Mouse (Mus musculus): ENCODE data around the gene Rnaseh2c.

The Rnaseh2c gene

GRCm38 (mm10) chr19:5601752-5602541 is at the start of gene Rnaseh2c:
Rnaseh2c (plus strand) TSS chr19:5601873.
- no peak for DNase-seq (ENCODE audit: extremely low read depth, low read depth, low spot score)

GRCm38 (mm10) chr19:5553802-5554201 is 47.9 kb upstream of the Rnaseh2c start:
- DNase-seq (ENCODE audit: extremely low read depth, low read depth, low spot score): no peak

DNA sequence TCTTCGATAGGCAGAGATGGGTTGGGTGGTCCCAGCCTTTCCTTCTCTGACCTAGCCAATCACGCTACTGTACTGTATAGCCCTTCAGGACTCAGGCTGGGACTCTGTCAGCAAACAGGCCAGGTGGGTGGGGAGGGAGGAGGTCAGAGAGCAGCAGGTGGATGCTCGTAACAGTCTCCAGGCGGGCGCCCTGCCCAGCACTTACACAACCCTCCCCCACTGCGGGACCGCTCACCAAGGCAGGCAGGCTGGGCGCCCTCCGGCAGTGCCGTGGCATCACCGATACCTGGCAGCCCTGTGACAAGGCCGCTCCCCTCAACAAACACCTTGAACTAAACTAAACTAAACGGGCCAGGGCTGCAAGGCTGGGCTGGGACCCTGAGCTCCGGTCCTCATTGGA is 47.5 kb upstream of the Rnaseh2c start:
- DNase-seq (ENCODE audit: extremely low read depth, low read depth, low spot score): no peak

DNA sequence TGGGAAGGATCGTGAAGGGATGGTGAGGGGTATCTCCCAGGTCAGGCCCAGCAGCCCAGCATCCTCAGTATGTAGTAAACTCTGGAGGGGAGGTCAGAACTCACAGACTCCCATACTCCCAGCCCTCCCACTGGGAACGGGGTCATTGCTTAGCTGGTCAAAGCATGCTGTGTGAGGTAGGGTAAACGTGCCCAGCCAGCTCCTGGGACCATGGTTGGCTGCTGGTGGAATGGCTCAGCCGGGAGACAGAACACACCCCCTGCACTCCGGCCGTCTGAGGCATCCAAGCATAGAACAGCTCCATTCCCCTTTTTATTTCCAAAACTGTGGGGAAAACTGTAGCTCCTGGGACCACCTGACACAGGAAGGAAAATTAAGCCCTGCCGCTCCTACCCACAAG is 43.5 kb upstream of the Rnaseh2c start:
- DNase-seq (ENCODE audit: extremely low read depth, low read depth, low spot score): no peak

DNA sequence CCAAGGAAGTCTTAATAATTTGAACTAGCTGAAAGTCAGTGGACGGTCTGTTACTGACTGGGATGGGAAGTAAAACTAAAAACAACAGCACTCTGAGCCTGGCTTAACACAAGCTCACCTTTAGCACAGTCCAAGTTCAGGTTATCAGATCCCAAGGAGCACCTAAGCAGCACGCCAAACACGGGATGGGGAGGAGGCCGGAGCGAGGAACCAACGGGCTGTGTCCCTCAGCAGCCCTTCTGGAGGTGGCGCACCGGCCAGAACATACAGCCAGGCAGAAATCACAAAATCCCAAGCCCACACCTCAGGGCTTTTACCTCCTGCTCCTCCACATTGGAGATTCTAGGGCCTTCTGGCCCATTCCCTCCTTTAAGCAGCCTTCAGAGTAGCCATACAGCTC is 42.9 kb upstream of the Rnaseh2c start:
- DNase-seq (ENCODE audit: extremely low read depth, low read depth, low spot score): no peak

DNA sequence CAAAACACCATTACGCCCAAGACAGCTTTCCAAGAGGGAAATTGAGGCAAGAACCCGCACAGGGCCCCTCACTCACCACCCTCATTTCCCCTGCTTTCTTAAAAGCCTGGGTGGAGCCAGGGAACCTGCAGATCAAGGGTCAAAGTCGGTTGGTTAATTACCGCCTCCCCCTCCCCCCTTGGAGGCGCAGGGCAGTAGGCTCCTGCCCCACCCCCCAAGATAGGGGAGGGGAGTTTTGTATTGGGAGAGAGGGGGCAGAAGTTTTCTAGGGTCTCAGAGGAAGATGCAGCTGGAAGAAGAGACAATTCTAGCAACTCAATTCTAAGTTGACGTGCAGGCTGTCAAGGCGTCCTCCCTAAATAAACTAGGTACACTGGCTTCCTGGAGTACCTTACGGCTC is 42.4 kb upstream of the Rnaseh2c start:
- DNase-seq (ENCODE audit: extremely low read depth, low read depth, low spot score): no peak

GRCm38 (mm10) chr19:5559631-5560456 is 41.8 kb upstream of the Rnaseh2c start:
- DNase-seq (ENCODE audit: extremely low read depth, low read depth, low spot score): no peak

DNA sequence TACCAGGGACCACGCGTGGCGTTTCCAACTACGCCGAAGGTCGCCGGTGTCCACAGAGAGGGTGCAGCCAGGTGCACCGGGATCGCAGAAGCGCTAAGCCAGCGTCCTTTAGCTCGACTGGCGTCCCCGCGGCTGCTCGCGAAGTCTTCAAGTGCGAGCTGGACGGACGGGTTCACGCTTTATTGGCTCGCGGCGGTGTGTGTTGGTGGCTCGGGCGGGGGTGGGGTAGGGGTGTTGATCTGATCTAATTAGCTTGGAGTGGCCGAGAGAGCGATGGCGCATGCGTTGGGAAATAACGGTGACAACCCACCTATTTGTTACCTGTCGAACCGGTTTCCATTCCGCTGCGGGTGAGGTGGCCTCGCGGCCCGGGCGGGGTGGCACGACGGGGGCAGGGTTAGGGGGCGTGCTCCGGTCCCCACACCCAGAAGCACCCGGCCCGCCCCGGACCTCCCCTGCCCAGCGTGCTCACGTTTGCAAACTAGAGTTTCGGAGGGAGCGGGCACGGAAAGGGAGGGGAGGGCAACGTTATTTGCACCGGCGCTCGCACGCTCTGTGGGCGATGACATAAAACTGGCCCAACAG is 41.1 kb upstream of the Rnaseh2c start, which contains the start of gene Ovol1:
Gene Ovol1 (minus strand): TSS at position 190 of the 585 bp plus-strand sequence.
- no peak for DNase-seq (ENCODE audit: extremely low read depth, low read depth, low spot score)

GRCm38 (mm10) chr19:5561252-5561790 is 40.4 kb upstream of the Rnaseh2c start:
- DNase-seq (ENCODE audit: extremely low read depth, low read depth, low spot score): no peak

GRCm38 (mm10) chr19:5561886-5562285 is 39.8 kb upstream of the Rnaseh2c start:
- no peak for DNase-seq (ENCODE audit: extremely low read depth, low read depth, low spot score)

DNA sequence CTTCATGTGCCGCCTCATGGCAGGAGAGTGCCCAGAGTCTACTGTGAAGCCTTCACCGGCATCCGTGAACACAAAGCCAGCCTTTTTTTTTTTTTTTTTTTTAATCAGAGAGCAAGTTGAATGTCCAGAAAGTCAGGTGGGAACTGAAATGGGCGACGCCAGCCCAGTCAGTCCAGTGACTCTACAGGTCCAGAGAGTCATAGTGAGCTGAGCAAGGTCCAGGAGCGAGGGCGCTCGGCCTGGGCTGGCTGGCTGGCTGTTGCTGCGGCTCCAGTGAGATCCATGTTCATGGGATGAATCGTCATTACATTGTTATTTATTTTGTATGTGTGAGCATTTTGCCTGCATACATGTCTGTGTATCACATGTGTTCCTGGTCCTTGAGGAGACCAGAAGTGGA is 38.9 kb upstream of the Rnaseh2c start:
- no peak for DNase-seq (ENCODE audit: extremely low read depth, low read depth, low spot score)

GRCm38 (mm10) chr19:5566316-5566715 is 35.4 kb upstream of the Rnaseh2c start:
- no peak for DNase-seq (ENCODE audit: extremely low read depth, low read depth, low spot score)

DNA sequence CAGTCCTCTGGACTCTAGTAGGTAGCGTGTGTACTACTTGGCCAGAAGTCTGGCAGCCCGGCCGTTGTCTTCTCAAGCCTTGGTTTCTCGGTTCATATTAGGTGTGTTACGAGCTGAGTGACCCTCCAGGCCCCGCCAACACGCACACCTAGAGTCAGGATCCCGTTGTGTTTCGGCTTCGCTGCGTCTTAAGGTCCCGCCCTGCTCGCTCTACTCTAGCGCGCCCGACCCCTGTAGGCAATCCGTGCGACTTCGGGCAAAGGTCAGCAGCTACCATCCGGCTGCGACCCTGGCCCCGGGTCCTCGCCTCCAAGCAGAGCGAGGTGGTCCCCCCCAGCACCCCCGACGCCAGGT is 34.5 kb upstream of the Rnaseh2c start:
- DNase-seq (ENCODE audit: extremely low read depth, low read depth, low spot score): no peak

DNA sequence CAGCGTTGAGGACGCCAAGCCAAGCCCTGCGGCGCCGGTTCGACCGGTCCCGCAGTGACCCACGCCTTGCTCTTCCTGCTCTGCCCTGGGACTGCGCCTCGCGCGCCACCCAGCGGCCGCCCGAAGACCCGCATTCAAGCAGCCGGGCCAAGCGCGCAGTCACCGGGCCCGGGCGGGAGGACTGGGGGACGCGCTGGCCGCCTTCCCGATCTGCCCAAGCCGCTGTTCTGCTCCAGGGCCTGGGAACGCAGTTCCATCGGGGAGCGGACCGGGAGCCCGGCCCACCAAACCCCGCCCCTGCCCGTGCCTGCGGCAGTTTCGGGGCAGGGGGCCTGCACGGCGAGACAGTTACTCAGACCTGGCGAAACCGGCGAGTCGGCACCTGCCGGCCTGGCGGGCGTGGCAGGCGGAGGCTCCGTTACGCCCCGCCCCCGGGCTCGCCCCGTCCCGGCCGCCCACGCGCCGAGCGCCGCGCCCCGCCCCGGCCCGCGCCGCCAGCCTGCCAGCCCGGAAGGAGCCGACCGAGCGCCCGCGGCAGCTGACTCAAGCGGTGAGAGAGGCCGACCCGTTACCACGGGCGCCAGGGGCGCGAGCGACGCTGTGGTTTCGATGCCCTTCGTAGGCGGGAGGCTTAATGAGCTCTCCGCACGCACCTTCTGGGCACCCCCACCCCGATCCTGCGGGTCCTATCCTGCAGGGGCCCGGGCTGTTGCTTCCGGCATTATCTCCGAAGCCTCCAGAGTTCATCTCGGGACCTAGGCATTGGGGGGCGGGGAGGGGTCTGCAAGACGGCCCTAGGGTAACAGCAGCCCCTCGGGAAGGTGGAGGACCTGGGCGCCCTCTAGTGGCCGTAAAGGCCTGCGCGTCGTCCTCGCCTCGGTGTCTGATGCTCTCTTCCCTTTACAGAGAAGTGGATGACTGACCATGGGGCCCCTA is 33.9 kb upstream of the Rnaseh2c start, which contains the start of gene Ap5b1:
Gene Ap5b1 (plus strand): TSS at position 492 of the 936 bp plus-strand sequence.
- DNase-seq (ENCODE audit: extremely low read depth, low read depth, low spot score): no peak

- no peak for DNase-seq (ENCODE audit: extremely low read depth, low read depth, low spot score)
Measured at GRCm38 (mm10) chr19:5568470-5569140, 33.1 kb upstream of the Rnaseh2c start.

DNA sequence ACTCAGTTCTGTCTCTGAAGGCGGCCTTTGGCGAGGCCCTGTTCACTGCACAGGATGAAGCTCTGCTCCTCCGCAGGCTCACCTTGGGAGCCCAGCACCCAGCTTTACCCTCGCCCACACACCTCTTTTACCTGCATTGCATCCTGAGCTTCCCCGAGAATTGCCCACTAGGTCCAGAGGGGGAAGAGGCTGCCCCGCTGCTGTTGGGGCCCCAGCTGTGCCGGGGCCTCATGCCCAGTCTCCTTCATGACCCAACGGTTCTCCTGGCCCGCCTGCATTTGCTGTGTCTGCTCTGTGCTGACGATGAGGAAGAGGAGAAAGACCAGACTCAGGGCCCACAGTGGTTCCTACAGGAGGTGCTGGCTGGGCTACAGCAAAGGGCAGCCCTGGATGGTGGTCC is 32.2 kb upstream of the Rnaseh2c start:
- DNase-seq (ENCODE audit: extremely low read depth, low read depth, low spot score): no peak

GRCm38 (mm10) chr19:5570353-5571246 is 31.1 kb upstream of the Rnaseh2c start:
- DNase-seq (ENCODE audit: extremely low read depth, low read depth, low spot score): no peak

DNA sequence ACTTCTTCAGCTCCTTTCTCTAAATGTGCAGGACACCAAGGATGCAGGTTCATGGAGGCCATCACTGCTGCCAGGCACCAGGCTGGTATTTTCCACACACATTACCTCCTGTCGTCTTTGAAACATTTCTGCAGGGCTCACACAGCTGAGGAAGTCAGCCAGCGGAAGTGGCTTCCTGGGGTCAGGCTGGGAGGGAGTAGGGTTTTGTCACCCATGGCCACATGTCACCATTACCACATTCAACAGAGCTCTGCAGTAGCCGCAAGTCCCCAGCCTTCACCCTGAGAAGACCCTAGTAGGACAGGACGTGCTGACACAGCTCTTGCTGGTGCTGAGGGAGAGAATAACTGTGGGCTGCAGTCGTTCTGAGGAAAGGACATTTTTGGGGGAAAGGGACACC is 29.8 kb upstream of the Rnaseh2c start:
- DNase-seq (ENCODE audit: extremely low read depth, low read depth, low spot score): no peak
